Mouse (Mus musculus) G1E (cell line): Measurements from ENCODE around the gene Cenpa. TPM values are rescaled to one million over a fixed set of nuclear protein-coding genes. Genes with fewer than 3 reads are reported as not detected.

Source experiments
- ATAC-seq: 2 replicates; pipeline ENCODE4 v1.8.0; 2016; ENCODE audit warnings: mild to moderate bottlenecking; ENCODE audit not compliant: insufficient number of reproducible peaks, poor library complexity, low FRiP score, severe bottlenecking; ENCODE audit errors: extremely low read depth
- DNase-seq: peaks from one replicate; pipeline ENCODE4 v3.0.0; 2012; ENCODE audit warnings: low spot score
- H3K27me3 ChIP-seq: 2 replicates; pipeline ENCODE4 v1.6.1; 2012; ENCODE audit warnings: mild to moderate bottlenecking, low read length, inconsistent platforms; ENCODE audit not compliant: insufficient read depth
- H3K36me3 ChIP-seq: replicated peaks from 2 replicates; pipeline ENCODE3; 2012; ENCODE audit warnings: mild to moderate bottlenecking, inconsistent platforms
- H3K4me1 ChIP-seq: 2 replicates; pipeline ENCODE4 v1.6.1; 2012; ENCODE audit warnings: low read depth, low read length, inconsistent platforms, mixed read lengths; ENCODE audit not compliant: insufficient read depth
- H3K4me3 ChIP-seq: 2 replicates; pipeline ENCODE4 v1.5.1; 2012; ENCODE audit warnings: low read depth, mild to moderate bottlenecking, inconsistent platforms, low read length, moderate library complexity, mixed read lengths
- H3K9me3 ChIP-seq: replicated peaks from 2 replicates; pipeline ENCODE4 v1.6.1; 2012; ENCODE audit warnings: inconsistent platforms
- CTCF ChIP-seq: IDR thresholded peaks from 2 replicates; pipeline ENCODE4 v1.5.1; 2012; ENCODE audit warnings: low read depth, low read length, inconsistent platforms, mixed read lengths
- GATA1 ChIP-seq: IDR thresholded peaks from 2 replicates; pipeline ENCODE4 v1.6.1; 2012; ENCODE audit warnings: borderline replicate concordance, low read length, inconsistent platforms, mixed read lengths
- GATA2 ChIP-seq: IDR thresholded peaks from 2 replicates; pipeline ENCODE4 v1.6.1; 2012; ENCODE audit warnings: low read depth, low read length, inconsistent platforms, borderline replicate concordance
- POLR2AphosphoS5 ChIP-seq: IDR thresholded peaks from 2 replicates; pipeline ENCODE4 v1.6.1; 2012; ENCODE audit warnings: low read depth, low read length, inconsistent platforms; ENCODE audit not compliant: insufficient replicate concordance
- TAL1 ChIP-seq: conservative IDR thresholded peaks from 2 replicates; pipeline ENCODE4 v1.6.1; 2012; ENCODE audit warnings: low read depth, low read length, inconsistent platforms, mixed read lengths
- polyA plus RNA-seq: library from polyadenylated mRNA; stranded (reverse); fragments of >175 nt; gene quantifications from 2 replicates; pipeline ENCODE4 v1.2.3, GENCODE M21; 2012
- total RNA-seq, 2 experiments: library from RNA; stranded (forward) in 1 of 2; stranded (reverse) in 1 of 2; fragments of 200-1000 nt in 1 of 2; fragments of >200 nt in 1 of 2; fragmentation: Nextera tagmentation in 1 of 2; gene quantifications; 2 replicates each; pipeline ENCODE4 v1.2.3; 2014 to 2017

Cenpa gene
- total and polyA plus RNA-seq, 3 experiments, result 113 to 307 (median 203) TPM

GRCm38 (mm10) chr5:30712441-30713298, 46.1 kb downstream of the Cenpa start:
- Histone ChIP-seq H3K36me3 (no peaks in the 10 kb centered on the region), H3K4me1 (0 out of 2 replicates have a peak, but pooled peaks cover 4% of the 10 kb centered on the region), H3K4me3 (no peak overlapping the region), H3K27me3 (peaks cover 41% of the 10 kb centered on the region), H3K9me3 (peaks cover 4% of the 10 kb centered on the region; the same call in 1 of the 2 replicates)
- TF ChIP-seq POLR2AphosphoS5 (no peak), TAL1 (no peak), GATA2 (no peak), CTCF (no peak), GATA1 (no peak)
- ATAC-seq (no peak), DNase-seq (no peak)

GRCm38 (mm10) chr5:30713299-30713675, 46.7 kb downstream of the Cenpa start:
- Histone ChIP-seq H3K36me3 (no peaks in the 10 kb centered on the region), H3K4me1 (0 out of 2 replicates have a peak, but pooled peaks cover 4% of the 10 kb centered on the region), H3K9me3 (peaks cover 4% of the 10 kb centered on the region; the same call in 1 of the 2 replicates), H3K4me3 (no peak overlapping the region), H3K27me3 (peaks cover 41% of the 10 kb centered on the region)
- no peak for DNase-seq
- TF ChIP-seq POLR2AphosphoS5, result no peak
- no peak for TF ChIP-seq GATA1
- no peak for TF ChIP-seq TAL1
- TF ChIP-seq GATA2, result no peak
- no peak for TF ChIP-seq CTCF
- no peak for ATAC-seq

- TF ChIP-seq POLR2AphosphoS5, result no peak
- TF ChIP-seq GATA1, result no peak
- TF ChIP-seq CTCF, result no peak
- TF ChIP-seq GATA2, result no peak
- TF ChIP-seq TAL1, result no peak
- no peak overlapping the region for H3K4me3 ChIP-seq
- H3K4me1 ChIP-seq, result 0 out of 2 replicates have a peak, but pooled peaks cover 4% of the 10 kb centered on the region
- peaks cover 4% of the 10 kb centered on the region; the same call in 1 of the 2 replicates for H3K9me3 ChIP-seq
- no peak for ATAC-seq
- no peaks in the 10 kb centered on the region for H3K36me3 ChIP-seq
- no peak for DNase-seq
- H3K27me3 ChIP-seq, result peaks cover 37% of the 10 kb centered on the region
Observed at GRCm38 (mm10) chr5:30713691-30714090, 47.1 kb downstream of the Cenpa start.

- TF ChIP-seq TAL1 (no peak), CTCF (no peak), POLR2AphosphoS5 (no peak), GATA2 (no peak), GATA1 (no peak)
- Histone ChIP-seq H3K4me3 (no peak overlapping the region), H3K9me3 (peaks cover 3% of the 10 kb centered on the region; the same call in 1 of the 2 replicates), H3K27me3 (peaks cover 29% of the 10 kb centered on the region), H3K36me3 (no peaks in the 10 kb centered on the region), H3K4me1 (0 out of 2 replicates have a peak, but pooled peaks cover 4% of the 10 kb centered on the region)
- DNase-seq (no peak), ATAC-seq (no peak)
Observed at GRCm38 (mm10) chr5:30716311-30716710, 49.7 kb downstream of the Cenpa start.

GRCm38 (mm10) chr5:30717506-30717905, 50.9 kb downstream of the Cenpa start:
- Histone ChIP-seq H3K36me3 (no peaks in the 10 kb centered on the region), H3K27me3 (peaks cover 17% of the 10 kb centered on the region), H3K4me3 (no peak overlapping the region), H3K9me3 (no peaks in the 10 kb centered on the region), H3K4me1 (0 out of 2 replicates have a peak, but pooled peaks cover under 1% of the 10 kb centered on the region)
- TF ChIP-seq GATA2 (no peak), CTCF (no peak), TAL1 (no peak), GATA1 (no peak), POLR2AphosphoS5 (no peak)
- DNase-seq (no peak), ATAC-seq (no peak)

GRCm38 (mm10) chr5:30717991-30718703, 51.6 kb downstream of the Cenpa start:
- H3K4me1 ChIP-seq, result no peaks in the 10 kb centered on the region
- H3K9me3 ChIP-seq, result no peaks in the 10 kb centered on the region
- peaks cover 16% of the 10 kb centered on the region for H3K27me3 ChIP-seq
- DNase-seq (no peak), ATAC-seq (no peak)
- H3K4me3 ChIP-seq, result no peak overlapping the region
- TF ChIP-seq GATA1, result no peak
- TF ChIP-seq POLR2AphosphoS5, result no peak
- no peak for TF ChIP-seq CTCF
- no peak for TF ChIP-seq TAL1
- TF ChIP-seq GATA2, result no peak
- no peaks in the 10 kb centered on the region for H3K36me3 ChIP-seq
